Mouse (Mus musculus): ENCODE results near the gene Fam129c.

DNA sequence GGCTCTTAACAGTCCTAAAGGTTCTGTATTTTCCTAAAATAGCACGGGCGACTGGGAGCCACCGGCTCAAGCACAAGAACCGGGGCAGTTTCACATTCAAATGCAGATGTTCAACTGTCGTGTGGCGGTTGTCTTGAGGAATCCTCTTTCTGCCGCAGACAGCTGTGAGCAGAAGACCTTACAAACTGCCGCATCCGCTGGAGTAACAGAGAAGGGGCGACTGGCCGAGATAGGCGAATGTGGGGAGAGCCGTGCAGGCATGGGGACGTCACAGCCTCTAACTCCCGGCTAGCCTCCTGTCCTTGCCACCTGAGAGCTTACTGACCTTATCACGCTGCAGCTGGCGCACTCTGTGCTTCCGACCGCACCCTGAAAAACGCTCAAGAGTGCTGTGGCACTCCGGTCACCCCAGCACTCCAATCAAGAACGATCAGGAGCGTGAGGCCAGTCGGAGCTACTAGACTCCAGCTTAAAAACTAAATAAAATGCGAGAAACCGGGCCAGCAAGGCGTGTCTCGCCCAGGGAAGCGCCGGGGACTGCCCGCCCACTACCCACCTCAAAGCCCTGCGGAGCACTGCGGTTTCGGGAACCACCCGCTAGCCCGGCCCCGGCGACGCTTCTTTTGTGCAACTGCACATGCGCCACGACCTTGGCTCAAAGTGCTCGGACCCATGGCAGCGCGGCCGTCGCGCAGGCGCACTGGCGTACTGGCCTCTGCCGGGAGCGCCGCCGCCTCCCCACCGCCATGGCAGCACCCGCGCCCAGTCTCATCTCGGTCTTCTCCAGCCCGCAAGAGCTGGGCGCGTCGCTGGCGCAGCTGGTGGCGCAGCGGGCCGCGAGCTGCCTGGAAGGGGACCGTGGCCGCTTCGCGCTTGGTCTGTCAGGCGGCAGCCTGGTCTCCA is 5.7 kb upstream of the Fam129c start, which contains the start of gene Pgls:
- TF ChIP-seq POLR2A (IDR thresholded peaks at IDR 0.05; ENCODE audit: insufficient read length, low read depth) (peak; percentile 94), TCF12 (IDR thresholded peaks at IDR 0.05; ENCODE audit: insufficient read depth, poor library complexity, severe bottlenecking) (no peak), E2F4 (IDR thresholded peaks at IDR 0.05; ENCODE audit: insufficient read depth) (no peak), SRF (IDR thresholded peaks at IDR 0.05; ENCODE audit: control insufficient read depth, insufficient read length, low read depth) (no peak), MAX (IDR thresholded peaks at IDR 0.05; ENCODE audit: low read depth) (no peak)
